Mouse (Mus musculus) splenic B cell, adult 2 months (primary cell): ENCODE measurements at regions not wholly inside any gene's neighbourhood (a gene's known extent, or its start where the extent isn't known, plus 50 kb on each side); places are given as distances from the start of the nearest gene placed in this dataset.

Source experiments
- DNase-seq: peaks from one replicate; pipeline ENCODE4 v3.0.0-alpha.2; 2011; ENCODE audit warnings: low read depth, low spot score
- H3K27me3 ChIP-seq: 2 replicates; pipeline ENCODE4 v1.6.1; 2012; ENCODE audit warnings: mild to moderate bottlenecking, low read length, moderate library complexity, mixed read lengths; ENCODE audit not compliant: control insufficient read depth, poor library complexity, insufficient read depth, severe bottlenecking
- H3K36me3 ChIP-seq: 2 replicates; pipeline ENCODE4 v1.6.1; 2012; ENCODE audit warnings: mild to moderate bottlenecking, low read length, moderate library complexity, mixed read lengths; ENCODE audit not compliant: control insufficient read depth, poor library complexity, insufficient read depth, severe bottlenecking

DNA sequence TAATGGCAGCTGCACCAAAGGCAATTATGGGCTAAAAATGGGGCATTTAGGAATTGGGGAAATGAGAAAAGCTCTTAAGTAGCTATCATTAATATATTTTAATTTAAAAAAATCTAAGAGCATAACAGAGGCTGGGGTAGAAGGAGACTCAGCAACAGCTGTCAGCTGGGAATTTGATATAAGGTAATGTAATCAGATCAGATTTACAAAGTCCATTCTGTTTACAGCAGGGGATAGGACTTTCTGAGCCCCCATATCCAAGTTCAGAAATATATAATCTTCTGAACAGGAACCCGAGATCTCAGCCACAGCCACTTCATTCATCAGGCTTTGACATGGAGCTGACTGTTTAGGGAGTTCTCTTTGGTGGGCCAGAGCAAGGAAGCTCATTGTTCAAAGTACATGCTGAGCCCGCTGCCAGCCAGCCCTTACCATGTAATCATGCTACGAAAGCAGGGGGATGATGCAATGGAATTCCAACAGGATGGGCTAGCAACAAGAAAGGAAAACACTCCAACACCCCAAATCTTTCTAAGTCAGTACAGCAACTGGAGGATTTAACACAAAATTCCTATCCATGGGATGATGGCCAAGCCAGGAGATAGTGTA, 157.9 kb downstream of the Gsdmc2 start:
- no peak for DNase-seq
- H3K27me3 ChIP-seq: no peaks in the 10 kb centered on the region
- no peaks in the 10 kb centered on the region for H3K36me3 ChIP-seq

DNA sequence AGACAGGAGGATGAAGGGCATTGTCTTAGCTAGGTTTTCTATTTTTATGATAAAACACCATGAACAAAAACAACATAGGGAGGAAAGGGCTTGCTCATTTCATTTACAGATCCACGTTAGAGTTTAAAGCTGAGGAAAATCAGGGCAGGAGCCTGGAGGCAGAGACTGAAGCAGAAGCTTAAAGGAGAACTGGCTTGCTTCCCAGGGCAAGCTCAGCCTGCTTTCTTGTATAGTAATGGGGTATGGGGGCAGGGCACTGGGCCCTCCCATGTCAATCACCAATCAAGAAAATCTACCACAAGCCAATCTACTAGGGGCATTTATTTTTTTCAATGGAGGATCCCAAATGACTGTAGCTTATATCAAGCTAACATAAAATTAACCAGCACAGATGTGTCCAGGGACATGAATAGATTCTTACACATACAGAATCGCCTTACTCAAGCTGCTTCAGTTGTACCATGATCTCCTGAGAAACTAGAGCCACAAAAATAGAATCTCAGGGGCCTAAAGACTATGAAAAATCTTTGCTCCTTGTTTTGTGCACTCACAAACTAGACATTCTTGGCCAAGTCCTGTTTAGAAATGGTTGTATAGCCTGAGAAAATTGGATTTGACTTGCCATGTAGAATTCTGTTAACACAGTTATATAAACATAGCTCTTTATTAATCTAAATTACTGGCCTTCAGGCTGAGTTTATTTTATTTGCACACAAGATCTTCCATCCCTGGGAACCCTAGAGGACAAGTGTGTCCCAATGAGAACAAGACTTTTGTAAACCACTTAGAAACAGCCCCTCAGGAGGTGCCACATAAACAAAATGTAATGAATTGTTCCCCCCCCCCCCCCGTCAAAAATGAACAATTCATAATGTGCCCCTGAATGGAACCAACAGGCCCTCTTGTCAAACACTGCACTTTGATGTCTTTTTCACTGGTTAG, 164.7 kb downstream of the Gsdmc2 start:
- DNase-seq: no peak
- Histone ChIP-seq H3K27me3 (no peaks in the 10 kb centered on the region), H3K36me3 (no peaks in the 10 kb centered on the region)

DNA sequence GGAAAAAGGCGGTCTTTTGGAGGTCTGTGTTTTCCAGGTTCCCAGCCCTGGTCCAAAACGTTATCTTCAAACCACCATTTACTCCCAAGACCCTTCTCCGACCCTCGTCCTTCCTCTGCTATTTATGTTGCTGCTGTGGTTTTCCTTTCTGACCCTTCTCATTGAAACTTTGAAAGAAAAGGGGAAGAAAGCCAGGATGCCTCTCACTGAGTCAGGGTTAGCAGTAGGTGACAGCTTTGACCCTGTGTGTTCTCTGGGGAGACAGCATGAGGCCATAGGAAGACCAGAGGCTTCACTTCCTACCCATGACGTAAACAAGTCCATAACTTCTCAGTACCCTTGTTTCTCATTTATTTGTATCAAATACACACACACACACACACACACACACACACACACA, 166.1 kb downstream of the Gsdmc2 start:
- peak; percentile 19 for DNase-seq
- Histone ChIP-seq H3K27me3 (no peaks in the 10 kb centered on the region), H3K36me3 (no peaks in the 10 kb centered on the region)

DNA sequence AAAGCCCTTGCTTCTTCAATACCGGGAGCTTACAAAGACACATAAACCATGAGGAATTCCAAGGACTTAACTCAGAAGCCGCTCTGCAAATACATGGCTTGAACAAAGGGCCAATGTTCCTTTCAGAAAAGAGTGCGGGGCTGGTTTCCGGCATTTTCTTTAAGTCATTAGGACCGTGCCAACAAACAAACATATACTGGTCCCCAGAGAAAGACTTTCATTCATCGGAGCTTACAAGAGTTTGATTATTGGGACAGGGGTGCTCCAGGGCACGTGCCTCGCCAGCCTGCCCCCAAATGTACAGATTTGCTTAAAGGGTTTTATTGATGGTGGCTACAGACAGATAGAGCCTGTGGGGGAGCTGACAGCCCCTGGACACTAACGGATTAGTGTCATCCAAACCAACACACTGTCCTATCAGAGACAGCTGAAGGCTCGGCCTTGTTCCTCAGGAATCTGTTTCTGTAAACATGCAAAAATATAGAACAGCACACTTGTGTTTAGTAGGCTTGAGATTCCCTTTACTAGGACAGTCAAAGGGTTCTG, 169.4 kb downstream of the Gsdmc2 start:
- Histone ChIP-seq H3K36me3 (no peaks in the 10 kb centered on the region), H3K27me3 (no peaks in the 10 kb centered on the region)
- no peak for DNase-seq

DNA sequence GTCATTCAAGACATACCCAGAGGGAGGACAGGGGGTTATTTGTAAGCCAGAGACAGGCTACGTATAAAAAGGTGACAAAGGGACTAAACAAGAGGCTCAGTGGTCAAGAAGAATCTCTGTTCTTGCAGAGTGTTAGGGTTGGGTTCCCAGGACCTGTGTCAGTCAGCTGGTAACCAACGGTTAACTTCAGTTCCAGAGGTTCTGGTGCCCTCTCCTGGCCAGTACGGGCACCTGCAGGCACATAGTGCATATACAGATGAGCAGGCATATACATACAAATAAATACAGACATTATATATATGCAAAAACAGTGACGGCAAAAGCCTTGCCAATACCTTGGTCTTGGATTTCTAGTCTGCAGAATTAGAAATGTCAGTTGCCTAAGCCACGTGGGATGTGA, 170.6 kb downstream of the Gsdmc2 start:
- Histone ChIP-seq H3K36me3 (no peaks in the 10 kb centered on the region), H3K27me3 (no peaks in the 10 kb centered on the region)
- no peak for DNase-seq

DNA sequence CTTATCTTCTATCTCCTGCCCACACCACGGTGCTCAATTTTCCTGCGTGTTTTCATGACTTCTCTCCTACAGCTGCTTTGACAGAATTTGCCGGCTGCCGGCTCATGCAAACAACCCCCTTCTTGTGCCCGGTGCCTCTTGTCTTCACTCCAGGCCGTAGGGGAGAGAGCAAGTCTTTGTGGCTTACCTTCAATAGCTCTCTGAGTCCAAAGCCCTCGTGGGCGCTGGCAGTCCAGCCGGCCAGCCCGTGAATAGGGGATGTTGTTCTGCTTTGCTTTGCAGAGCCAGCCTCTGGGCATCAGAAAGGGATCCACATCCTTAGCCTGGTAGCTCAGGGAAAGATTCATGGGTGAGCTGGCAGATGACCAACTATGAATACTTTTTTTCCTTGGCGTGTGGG, 173.9 kb downstream of the Gsdmc2 start:
- DNase-seq: no peak
- Histone ChIP-seq H3K27me3 (no peaks in the 10 kb centered on the region), H3K36me3 (no peaks in the 10 kb centered on the region)

DNA sequence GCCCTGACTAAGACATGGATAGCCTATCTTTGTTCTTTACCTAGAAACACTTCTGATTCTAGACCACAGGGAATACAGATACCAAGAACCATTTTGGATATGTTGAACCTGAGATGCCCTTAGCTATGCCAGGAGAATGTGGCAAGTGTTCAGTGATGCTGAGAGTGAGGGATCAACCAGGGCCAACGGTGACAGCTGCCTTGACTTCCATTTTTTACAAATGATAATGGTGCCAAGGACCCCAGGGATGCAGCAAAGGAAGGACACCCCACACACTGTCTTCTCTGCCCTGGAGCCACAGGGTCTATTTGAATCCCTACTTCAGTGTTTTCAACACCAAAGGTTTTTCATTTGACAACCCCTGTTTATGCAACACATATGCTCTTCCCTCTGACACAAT, 174.4 kb downstream of the Gsdmc2 start:
- Histone ChIP-seq H3K36me3 (no peaks in the 10 kb centered on the region), H3K27me3 (no peaks in the 10 kb centered on the region)
- no peak for DNase-seq

DNA sequence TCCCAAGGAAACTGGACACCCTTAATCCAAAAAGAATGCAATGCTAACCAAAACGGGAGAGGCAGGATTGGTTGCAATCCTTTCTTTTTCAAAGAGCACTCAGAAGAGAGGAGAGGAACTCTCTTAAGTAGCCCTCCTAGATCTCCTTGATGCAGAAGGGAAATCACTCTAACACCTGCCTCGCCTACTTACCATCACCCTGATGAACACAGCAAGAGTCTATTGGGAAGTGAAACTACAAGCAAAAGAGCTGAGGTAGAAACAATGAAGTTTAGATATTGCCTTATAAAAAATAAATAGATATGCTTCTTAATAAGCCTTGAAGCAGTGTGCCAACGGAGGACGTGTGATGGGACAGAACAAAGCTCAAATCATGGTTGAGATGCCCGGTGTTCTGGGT, 177.4 kb downstream of the Gsdmc2 start:
- no peaks in the 10 kb centered on the region for H3K36me3 ChIP-seq
- DNase-seq: peak; percentile 55
- no peaks in the 10 kb centered on the region for H3K27me3 ChIP-seq

DNA sequence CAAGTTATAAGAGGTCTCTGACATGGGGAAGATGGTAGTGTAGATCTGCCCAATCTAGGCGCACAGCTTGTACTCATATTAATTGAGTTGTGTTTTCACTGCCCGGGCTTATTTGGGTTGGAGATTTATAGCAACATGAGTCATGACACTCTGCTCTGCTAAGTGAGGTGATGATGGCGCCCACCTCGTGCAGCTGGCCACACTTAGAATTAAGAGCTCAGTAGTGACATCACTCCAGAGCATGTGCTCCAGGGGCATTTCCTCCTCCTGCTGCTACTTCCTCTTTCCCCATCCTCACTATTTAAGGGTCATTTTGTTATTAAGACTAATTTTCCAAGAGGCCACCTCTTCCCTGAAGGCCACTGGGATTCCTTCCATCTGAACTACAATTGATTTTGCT, 179.5 kb downstream of the Gsdmc2 start:
- Histone ChIP-seq H3K36me3 (no peaks in the 10 kb centered on the region), H3K27me3 (no peaks in the 10 kb centered on the region)
- peak; percentile 19 for DNase-seq

DNA sequence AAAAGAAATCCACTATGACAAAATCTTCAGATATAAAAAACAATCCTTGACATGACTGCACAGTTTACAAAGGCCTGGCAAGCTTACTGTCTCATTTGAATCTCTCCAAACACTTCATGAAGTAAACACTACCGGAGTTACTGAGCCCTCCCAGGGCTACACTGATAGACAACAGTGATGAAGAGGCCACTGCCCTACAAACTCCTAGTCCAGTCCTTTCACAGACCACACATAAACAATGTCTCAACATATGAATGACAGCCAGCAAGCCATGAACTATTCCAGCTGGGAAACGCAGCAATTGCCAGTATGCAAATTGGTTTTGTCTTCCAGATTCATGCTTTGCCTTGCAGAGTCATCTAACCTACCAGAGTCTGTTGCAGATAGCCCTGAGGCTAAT, 180.1 kb downstream of the Gsdmc2 start:
- no peaks in the 10 kb centered on the region for H3K36me3 ChIP-seq
- no peaks in the 10 kb centered on the region for H3K27me3 ChIP-seq
- no peak for DNase-seq

DNA sequence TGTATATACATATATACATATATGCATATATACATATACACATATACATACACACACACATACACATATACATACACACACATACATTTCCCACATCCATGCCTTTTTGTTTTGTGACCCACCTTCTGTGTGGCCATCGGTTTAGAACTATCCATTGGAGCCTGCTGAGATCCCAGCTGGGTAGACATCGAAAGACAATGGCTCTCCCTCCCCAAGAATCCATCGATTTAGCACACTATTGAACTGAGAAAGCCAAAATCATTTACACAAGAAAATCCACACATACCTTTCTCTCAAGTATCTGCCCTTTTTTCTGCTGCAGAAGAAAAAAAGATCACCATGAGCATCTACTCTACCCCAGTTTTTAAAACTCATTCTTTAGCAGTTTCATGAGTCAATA, 182.8 kb downstream of the Gsdmc2 start:
- Histone ChIP-seq H3K27me3 (no peaks in the 10 kb centered on the region), H3K36me3 (no peaks in the 10 kb centered on the region)
- DNase-seq: no peak

DNA sequence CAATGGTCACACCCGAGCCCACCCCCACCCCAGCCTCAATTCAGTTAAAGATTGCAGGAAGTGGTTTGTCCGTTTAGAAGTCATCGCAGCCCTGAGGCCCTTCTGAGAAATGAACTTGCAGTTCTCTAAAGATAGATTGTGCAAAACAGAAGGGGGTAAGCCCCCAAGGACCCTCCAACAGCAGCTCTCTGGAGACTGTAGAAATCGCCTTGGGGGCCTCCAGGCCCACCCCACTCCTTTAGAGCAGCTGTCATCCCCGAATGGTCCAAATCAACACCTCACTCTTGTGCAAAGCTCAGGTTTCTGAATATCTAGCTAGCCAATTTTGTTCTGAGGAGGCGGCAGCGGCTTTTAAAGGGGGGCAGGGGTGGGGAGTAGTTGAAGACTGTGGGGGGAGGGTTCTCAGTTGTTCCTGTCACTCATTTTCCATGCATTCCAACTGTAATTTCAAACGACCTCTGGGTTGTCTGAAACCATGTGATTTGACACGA, 186.9 kb downstream of the Gsdmc2 start:
- Histone ChIP-seq H3K27me3 (no peaks in the 10 kb centered on the region), H3K36me3 (no peaks in the 10 kb centered on the region)
- no peak for DNase-seq

DNA sequence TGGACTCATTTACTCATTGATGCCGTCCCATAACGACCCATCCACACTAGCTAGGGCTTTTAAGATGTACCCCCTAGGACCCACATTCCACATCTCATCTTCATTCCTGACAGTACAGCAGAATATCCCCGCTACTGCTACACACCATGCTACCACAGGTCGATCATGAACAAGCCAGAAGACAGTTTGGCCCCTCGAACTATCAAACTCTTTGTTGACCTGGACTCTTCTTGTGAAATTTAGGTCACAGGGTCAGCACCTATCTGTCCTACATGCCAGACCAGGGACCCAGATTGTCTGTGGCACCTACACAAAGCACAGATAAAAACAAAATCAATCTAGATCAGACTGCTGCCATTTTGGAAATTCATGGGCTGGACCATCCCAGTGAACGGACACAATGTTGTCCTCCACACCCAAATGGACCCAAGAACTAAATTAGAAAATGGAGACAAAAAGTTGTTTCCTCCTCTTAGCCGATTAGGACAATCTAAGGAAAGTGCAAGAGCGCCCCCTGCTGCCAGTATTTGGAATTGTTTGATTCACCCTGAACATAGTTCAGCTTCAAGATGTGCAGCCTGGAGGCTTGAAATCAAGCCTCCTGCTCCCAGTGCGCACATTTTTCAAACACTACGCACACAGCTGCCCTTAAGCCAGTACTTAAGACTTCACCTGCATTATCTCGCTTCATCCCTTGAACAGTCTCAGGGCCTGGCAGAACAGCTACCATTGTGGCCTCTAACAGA, 192.6 kb downstream of the Gsdmc2 start:
- no peaks in the 10 kb centered on the region for H3K36me3 ChIP-seq
- DNase-seq: peak; percentile 79

DNA sequence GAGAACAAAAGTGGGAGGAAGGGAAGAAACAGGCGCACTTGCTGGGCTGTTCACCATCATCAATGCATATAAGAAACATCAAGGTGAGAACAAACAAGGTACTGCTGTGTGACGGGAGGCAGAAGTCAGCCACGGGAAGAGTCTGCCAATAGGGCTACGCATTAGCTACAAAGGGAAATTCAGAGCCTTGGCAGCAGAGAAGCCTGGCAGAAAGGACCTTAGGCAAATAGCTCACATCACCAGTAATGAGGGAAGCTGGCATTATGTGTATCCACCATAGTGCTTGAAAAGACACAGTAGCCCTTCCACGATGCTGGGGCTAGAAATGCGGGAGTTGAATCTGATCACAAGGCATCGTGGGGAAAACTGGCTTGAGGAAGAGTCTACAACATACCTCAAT, 193.9 kb downstream of the Gsdmc2 start:
- no peak for DNase-seq
- Histone ChIP-seq H3K36me3 (no peaks in the 10 kb centered on the region), H3K27me3 (no peaks in the 10 kb centered on the region)

More for the DNA sequence above, 192.6 kb downstream of the Gsdmc2 start:
- no peaks in the 10 kb centered on the region for H3K27me3 ChIP-seq
